Mouse (Mus musculus) G1E-ER4 (cell line): Measurements from ENCODE around the gene Cers1. TPM values are rescaled to one million over a fixed set of nuclear protein-coding genes. Genes with fewer than 3 reads are reported as not detected.

Experiments
- GATA1 ChIP-seq: IDR thresholded peaks from one replicate; pipeline ENCODE4 v1.8.0; 2012; ENCODE audit warnings: low read length, inconsistent platforms
- polyA plus RNA-seq: library from polyadenylated mRNA; stranded (reverse); fragments of >175 nt; gene quantifications from 2 replicates; pipeline ENCODE4 v1.2.3, GENCODE M21; 2012

Cers1 gene
- polyA plus RNA-seq, 1 experiment = not detected

DNA sequence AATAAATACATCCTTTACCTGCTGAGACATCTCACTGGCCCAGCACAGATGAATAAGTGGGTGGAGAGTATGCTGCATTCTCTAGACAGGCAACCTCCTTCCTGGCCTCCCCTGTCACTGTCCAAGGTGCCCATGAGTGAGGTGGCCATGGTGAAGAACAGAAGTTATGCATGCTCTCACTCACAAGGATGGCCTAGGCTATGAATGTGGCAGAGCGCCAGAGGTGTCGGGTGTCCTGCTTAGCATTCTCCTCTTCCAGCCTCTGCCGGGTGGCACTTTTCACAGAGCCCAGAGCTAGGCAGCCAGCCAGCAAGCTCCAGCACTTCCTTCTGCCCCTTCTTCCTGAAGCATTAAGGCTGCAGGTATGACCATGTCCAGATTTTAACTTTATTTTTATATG, 43.8 kb downstream of the Cers1 start:
- no peak for TF ChIP-seq GATA1

DNA sequence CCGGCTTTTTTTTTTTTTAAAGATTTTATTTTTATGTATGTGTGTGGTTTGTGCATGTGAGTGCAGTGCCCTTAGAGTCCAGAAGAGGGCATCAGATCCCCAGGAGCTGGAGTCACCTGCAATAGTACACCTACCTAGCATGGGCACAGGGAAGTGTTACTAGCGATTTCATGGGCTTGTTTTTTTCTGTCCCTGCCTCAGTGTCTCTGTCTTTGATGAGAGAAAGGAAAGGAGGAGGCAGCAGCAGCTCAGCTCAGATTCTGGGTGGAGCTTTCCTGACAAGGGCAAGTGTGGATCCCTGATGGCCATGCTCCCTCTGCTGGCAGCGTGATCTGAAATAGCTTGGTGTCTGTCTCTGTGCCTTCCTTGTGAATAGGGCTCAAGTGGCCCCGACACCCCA, 45.2 kb downstream of the Cers1 start:
- TF ChIP-seq GATA1 = no peak

DNA sequence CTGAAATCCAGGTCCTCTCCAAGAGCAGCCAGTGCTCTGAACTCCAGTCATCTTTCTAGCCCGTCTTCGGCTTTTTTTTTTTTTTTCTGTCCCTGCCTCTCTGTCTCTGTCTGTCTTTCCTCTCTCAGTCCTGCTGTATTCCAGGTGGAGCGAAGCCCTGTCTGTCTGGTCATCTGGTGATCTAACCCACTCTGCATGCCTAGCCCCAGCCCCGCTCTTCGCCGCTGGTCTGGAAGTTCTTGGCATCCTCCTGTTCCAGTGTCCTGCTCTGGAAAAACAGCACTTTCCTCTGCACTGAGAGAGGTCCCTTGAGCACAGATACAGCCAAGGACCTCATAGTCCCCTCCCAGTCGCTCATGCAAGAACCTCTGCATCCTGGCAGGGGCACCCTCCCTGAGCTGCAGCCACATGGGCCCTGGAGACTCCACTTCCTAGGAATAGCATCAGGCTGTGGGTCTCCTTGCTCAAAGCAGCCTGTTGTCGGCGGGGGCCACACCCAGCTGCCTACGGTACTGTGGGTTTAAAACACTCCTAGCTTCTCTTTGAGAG, 46.0 kb downstream of the Cers1 start:
- no peak for TF ChIP-seq GATA1

DNA sequence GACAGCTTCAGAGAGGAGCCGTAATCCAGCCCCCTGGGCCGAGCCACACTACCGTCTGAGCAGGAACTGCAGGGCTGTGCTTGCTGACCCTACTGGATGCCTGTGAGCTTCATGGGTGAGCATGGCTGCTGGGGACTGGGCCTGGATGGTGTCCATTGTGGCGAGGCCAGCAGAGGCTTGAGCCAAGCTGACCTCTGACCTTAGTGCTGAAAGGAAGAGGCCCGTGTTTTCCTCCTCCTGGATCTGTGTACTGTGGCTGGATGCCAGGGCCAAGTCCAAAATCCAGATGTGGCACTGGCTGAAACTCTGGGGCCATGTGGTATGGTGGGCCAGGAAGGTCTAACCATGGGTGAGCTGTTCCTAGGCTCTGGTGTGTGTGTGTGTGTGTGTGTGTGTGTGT, 48.5 kb downstream of the Cers1 start:
- TF ChIP-seq GATA1 = no peak

DNA sequence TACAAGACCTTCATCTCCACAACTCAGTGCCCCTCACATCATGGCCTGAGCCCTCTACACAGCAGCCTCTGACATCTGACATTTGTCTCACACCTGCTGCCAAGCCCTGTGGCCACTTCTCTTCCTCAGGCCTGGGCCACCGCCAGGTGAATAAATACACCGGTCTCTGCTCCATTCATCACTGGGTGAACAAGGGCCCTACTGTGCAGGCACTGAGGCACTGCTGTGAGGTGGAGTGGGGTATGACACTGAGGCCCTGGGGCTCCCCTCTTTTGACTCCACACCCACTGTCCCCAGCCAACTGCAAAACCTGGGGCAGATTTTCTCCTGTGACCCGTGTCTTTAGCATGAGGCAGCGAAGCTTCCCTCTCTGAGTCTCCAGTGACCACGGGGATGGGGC, 51.0 kb downstream of the Cers1 start:
- no peak for TF ChIP-seq GATA1

GRCm38 (mm10) chr8:70370476-70370875, 54.9 kb downstream of the Cers1 start:
- TF ChIP-seq GATA1 = no peak

DNA sequence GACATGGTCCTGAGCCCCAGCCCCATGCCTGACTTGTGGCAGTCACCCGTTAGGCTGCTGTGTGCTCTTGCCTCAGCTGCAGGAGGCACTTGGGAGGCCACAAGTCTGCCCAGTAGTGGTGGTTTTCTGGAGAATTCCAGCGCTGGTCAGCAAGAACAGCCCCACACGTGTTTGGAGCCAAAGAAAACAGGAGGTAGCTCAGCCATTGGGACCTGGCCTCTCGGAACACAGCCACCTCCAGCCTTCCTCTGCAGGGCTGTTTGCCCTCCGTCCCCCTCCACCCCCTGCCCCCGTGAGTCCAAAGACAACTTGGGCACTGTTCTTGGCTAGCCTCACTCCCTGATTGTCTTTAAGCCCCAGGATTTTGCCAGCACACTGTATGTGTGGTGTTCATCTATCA, 56.4 kb downstream of the Cers1 start:
- TF ChIP-seq GATA1 = no peak

DNA sequence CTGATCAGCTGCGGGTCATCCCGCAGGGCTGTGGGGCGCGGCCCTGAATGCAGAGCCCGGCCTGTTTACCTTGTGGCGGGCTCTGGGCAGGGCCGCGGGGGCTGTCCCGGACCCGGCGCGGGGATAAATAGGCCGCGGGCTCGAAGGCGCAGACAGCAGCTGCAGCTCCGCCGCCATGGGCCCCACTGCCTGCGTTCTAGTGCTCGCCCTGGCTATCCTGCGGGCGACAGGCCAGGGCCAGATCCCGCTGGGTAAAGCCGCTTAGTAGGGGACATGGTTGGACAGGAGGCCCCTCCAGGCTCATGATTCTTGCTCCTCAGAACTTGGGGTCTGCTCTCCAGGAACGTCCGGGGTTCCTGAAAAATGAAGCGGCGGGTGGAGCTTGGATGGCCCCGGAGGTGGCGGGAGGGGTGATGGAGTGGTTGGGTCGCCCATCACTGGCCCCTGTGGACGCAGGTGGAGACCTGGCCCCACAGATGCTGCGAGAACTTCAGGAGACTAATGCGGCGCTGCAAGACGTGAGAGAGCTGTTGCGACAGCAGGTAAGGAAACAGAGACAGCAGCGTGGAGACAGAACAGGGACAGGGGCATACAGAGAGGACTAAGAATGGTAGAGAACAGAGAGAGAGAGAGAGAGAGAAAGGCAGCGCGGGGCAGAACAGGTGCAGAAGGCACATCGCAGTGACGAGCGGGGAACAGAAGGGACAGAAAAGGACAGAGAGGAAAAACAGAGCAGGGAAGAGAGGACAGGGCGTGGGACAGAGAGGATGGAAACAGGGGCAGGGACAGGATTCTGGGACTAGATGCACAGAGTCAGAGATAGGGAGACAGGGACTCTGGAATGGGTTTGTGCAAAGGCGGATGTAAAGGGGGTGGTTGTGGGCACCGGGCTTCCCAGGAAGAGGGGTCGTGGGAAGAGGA, 58.1 kb downstream of the Cers1 start, which contains the start of gene Comp:
Gene Comp (plus strand): TSS at position 162 of the 921 bp plus-strand sequence.
- TF ChIP-seq GATA1 = no peak

DNA sequence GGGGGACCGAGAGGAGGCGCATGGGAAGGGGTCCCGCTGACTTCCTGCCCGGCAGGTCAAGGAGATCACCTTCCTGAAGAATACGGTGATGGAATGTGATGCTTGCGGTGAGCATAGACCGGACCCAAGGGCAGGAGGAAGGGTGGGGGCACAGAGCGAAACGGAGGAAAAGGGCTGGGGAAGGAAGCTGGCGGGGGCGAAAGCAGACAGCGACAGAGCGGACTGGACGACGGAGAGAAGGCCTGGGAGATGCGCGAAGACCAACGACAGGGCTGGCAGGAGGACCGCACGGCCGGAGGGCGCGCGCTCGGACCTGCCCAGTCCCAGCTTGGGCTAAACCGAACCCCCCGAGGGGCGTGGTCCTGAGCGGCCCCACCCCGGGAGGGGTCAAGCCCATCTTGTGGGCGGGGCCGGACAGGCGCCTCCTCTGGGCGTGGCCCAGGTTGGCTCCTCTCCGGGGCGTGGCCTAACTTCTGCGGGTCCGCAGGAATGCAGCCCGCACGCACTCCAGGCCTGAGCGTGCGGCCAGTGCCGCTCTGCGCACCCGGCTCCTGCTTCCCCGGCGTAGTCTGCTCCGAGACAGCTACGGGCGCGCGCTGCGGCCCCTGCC, 58.8 kb downstream of the Cers1 start:
- TF ChIP-seq GATA1 = no peak

DNA sequence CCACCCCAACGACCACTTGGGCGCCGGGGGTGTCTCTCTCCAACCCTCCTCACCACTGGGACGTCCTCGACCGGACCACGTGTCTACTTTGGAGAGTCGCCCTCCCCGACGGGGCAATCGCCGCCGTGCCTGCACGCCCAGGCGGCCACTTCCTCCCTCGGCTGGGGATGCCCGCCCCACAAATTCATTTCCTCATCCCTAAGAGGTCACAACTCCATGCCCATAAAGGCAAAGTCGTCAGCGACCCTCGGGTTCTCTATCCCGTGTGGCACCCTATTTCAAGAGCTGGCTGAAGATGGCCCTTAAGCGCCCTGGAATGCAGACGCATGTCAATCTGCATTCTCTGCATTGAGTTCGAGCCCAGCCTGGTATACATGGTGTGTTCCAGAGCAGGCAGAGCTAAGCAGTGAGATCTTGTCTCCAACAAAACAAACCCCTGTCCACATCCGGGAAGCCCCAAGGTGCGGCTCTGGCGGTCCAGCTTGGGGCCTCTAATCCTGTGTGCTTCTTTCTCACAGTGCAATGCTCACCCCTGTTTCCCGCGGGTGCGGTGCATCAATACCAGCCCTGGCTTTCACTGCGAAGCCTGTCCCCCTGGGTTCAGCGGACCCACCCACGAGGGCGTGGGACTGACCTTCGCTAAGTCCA, 59.8 kb downstream of the Cers1 start:
- TF ChIP-seq GATA1 = no peak

- TF ChIP-seq GATA1 = no peak
Observed at GRCm38 (mm10) chr8:70376275-70376741, 60.7 kb downstream of the Cers1 start.

DNA sequence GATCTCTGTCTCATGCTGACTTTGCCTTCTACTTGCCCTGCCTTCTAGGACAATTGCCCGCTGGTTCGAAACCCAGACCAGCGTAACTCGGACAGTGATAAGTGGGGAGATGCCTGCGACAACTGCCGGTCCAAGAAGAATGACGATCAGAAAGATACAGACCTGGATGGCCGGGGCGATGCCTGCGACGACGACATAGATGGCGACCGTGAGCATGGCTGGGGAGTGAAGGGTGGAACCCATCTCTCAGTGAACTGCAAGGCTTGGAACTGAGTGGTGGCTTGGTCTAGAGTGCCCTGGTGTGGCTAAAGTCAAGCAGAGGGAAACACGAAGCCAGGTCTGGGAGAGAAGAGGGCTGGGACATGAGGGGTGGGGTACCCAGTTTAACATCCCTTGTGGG, 61.5 kb downstream of the Cers1 start:
- no peak for TF ChIP-seq GATA1

DNA sequence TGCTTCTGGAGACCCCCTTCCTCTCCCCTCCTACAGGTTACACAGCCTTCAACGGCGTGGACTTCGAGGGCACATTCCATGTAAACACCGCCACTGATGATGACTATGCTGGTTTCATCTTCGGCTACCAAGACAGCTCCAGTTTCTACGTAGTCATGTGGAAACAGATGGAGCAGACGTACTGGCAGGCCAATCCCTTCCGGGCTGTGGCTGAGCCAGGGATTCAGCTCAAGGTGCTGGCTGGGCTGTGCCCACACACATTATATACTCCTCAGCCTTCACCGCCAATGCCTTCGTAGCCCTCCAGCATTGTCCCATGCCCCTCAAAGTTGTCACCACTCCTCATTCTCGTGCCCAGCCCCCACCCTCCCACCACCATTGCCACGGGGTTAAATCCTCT, 64.5 kb downstream of the Cers1 start:
- no peak for TF ChIP-seq GATA1

Other genes with a start within 250 kb of the Cers1 start
- 0.08 TPM in 1 of 2 replicates, not detected in the other for gene Tm6sf2, start 242.9 kb upstream of the Cers1 start, polyA plus RNA-seq
- not detected in 2 replicates for gene Hapln4, start 232.3 kb upstream of the Cers1 start, polyA plus RNA-seq
- gene Ncan, start 194.9 kb upstream of the Cers1 start, polyA plus RNA-seq = not detected in 2 replicates
- gene Nr2c2ap, start 184.4 kb upstream of the Cers1 start, polyA plus RNA-seq = 17.2 and 17.9 TPM in 2 replicates
- gene Rfxank, start 176.6 kb upstream of the Cers1 start, polyA plus RNA-seq = 3.2 and 6.5 TPM in 2 replicates
- gene Borcs8, start 176.3 kb upstream of the Cers1 start, polyA plus RNA-seq = 20.5 and 52.7 TPM in 2 replicates
- gene Mef2b, start 176.1 kb upstream of the Cers1 start, polyA plus RNA-seq = 2.7 and 3.6 TPM in 2 replicates
- 130 and 149 TPM in 2 replicates for gene Tmem161a, start 143.4 kb upstream of the Cers1 start, polyA plus RNA-seq
- gene Slc25a42, start 103.5 kb upstream of the Cers1 start, polyA plus RNA-seq = 18.7 and 20.1 TPM in 2 replicates
- gene Sugp2, start 81.5 kb upstream of the Cers1 start, polyA plus RNA-seq = 21.8 and 26.2 TPM in 2 replicates
- 24.5 and 26.2 TPM in 2 replicates for gene Armc6, start 81.3 kb upstream of the Cers1 start, polyA plus RNA-seq
- 34.3 and 37.1 TPM in 2 replicates for gene Homer3, start 32.9 kb upstream of the Cers1 start, polyA plus RNA-seq
- gene Ddx49, start 13.3 kb upstream of the Cers1 start, polyA plus RNA-seq = 41.5 and 54.5 TPM in 2 replicates
- 311 and 375 TPM in 2 replicates for gene Cope, start 13.3 kb upstream of the Cers1 start, polyA plus RNA-seq
- not detected in 2 replicates for gene Gdf1, start 14.0 kb downstream of the Cers1 start, polyA plus RNA-seq
- gene Upf1, start 37.5 kb downstream of the Cers1 start, polyA plus RNA-seq = 126 and 139 TPM in 2 replicates
- 0.28 and 0.29 TPM in 2 replicates for gene Comp, start 57.8 kb downstream of the Cers1 start, polyA plus RNA-seq
- gene Crtc1, start 123.8 kb downstream of the Cers1 start, polyA plus RNA-seq = 25.8 and 29.6 TPM in 2 replicates
- 10.0 and 10.8 TPM in 2 replicates for gene Klhl26, start 161.2 kb downstream of the Cers1 start, polyA plus RNA-seq
- not detected in 2 replicates for gene Tmem59l, start 171.6 kb downstream of the Cers1 start, polyA plus RNA-seq
- gene Crlf1, start 177.4 kb downstream of the Cers1 start, polyA plus RNA-seq = not detected in 2 replicates
- gene Rex1bd, start 191.0 kb downstream of the Cers1 start, polyA plus RNA-seq = 264 and 347 TPM in 2 replicates
- gene Uba52, start 195.0 kb downstream of the Cers1 start, polyA plus RNA-seq = 421 and 1,202 TPM in 2 replicates
- 1,137 and 1,401 TPM in 2 replicates for gene Fkbp8, start 211.9 kb downstream of the Cers1 start, polyA plus RNA-seq
- 41.4 and 54.9 TPM in 2 replicates for gene Kxd1, start 212.2 kb downstream of the Cers1 start, polyA plus RNA-seq
- gene Ell, start 223.7 kb downstream of the Cers1 start, polyA plus RNA-seq = 50.0 and 51.6 TPM in 2 replicates